In genomic region chr9:90040916-90041315, GRCm38 (mm10) we compare ENCODE assay signal across 22 mouse cellular contexts. TPM values are rescaled to one million over a fixed set of nuclear protein-coding genes. Genes with fewer than 3 reads are reported as not detected.
DNase-seq lines count a peak whose midpoint lies in the region; ATAC-seq and TF ChIP-seq lines count a peak whose summit lies in the region.
"Had no signal": no experiment of that assay in that cellular context is flagged by ENCODE, and none has a peak within 500 bp of the region (broad histone marks: within the 10 kb centered on the region; RNA-seq: fewer than 3 reads in every experiment).

No protein-coding gene starts in this region.

- no peak for DNase-seq in intestine, embryonic 14.5 days (ENCODE audit: low spot score)
- DNase-seq in stomach, postnatal 0 days (ENCODE audit: low spot score) = no peak
- no peak for DNase-seq in heart, adult 9 months (ENCODE audit: low spot score in 2 of 2)
- DNase-seq in adrenal gland, postnatal 14 days = no peak
- no peak for DNase-seq in frontal cortex, postnatal 10 days (ENCODE audit: low spot score in 2 of 2)
- no peak for DNase-seq in limb, embryonic 10.5 days (ENCODE audit: low spot score)
- DNase-seq: adrenal gland, adult 8-10 months; adrenal gland, postnatal 25 days; cerebellum, adult 11 months; cerebellum, adult 8-10 months; cerebellum, adult 9-11 months; embryo, embryonic 11 days had no signal

- no peak overlapping the region for H3K4me3 ChIP-seq in intestine, embryonic 14.5 days (ENCODE audit: low read depth, low read length)
- H3K4me3 ChIP-seq in intestine, embryonic 15.5 days (replicated peaks) = no peak overlapping the region
- H3K4me3 ChIP-seq in intestine, postnatal 0 days (ENCODE audit: low read depth, low read length) = no peak overlapping the region
- H3K4me3 ChIP-seq in stomach, postnatal 0 days (ENCODE audit: low read depth, low read length) = no peak overlapping the region
- H3K4me3 ChIP-seq in limb, embryonic 10.5 days = no peak overlapping the region
- H3K4me3 ChIP-seq: embryonic facial prominence, embryonic 13.5 days; embryonic facial prominence, embryonic 15.5 days; erythroblast, embryonic 14.5 days; forebrain, embryonic 10.5 days; forebrain, embryonic 12.5 days had no signal

- no peaks in the 10 kb centered on the region for H3K27me3 ChIP-seq in intestine, embryonic 14.5 days (replicated peaks; ENCODE audit: control insufficient read depth, insufficient read depth, low read length)
- no peaks in the 10 kb centered on the region for H3K27me3 ChIP-seq in intestine, embryonic 15.5 days (replicated peaks)
- H3K27me3 ChIP-seq in intestine, postnatal 0 days (replicated peaks; ENCODE audit: control insufficient read depth, insufficient read depth, low read length) = no peaks in the 10 kb centered on the region
- no peaks in the 10 kb centered on the region for H3K27me3 ChIP-seq in stomach, postnatal 0 days (ENCODE audit: control insufficient read depth, insufficient read depth, low read length)
- H3K27me3 ChIP-seq in limb, embryonic 10.5 days (ENCODE audit: low read depth, poor library complexity, severe bottlenecking) = no peaks in the 10 kb centered on the region
- H3K27me3 ChIP-seq: embryonic facial prominence, embryonic 13.5 days; embryonic facial prominence, embryonic 15.5 days; forebrain, embryonic 12.5 days had no signal

- H3K9ac ChIP-seq in intestine, embryonic 14.5 days (ENCODE audit: low read length) = no peak overlapping the region
- H3K9ac ChIP-seq in intestine, embryonic 15.5 days = no peak overlapping the region
- no peak overlapping the region for H3K9ac ChIP-seq in intestine, postnatal 0 days (ENCODE audit: low read depth, low read length)
- no peak overlapping the region for H3K9ac ChIP-seq in stomach, postnatal 0 days (ENCODE audit: low read length)
- H3K9ac ChIP-seq: embryonic facial prominence, embryonic 13.5 days; embryonic facial prominence, embryonic 15.5 days; forebrain, embryonic 12.5 days had no signal

- 62% methylated on average over 2 of the region's 2 CpGs for WGBS in intestine, embryonic 14.5 days
- WGBS in intestine, embryonic 15.5 days = 59% methylated on average over 2 of the region's 2 CpGs
- 35% methylated on average over 2 of the region's 2 CpGs for WGBS in intestine, postnatal 0 days
- 57% methylated on average over 2 of the region's 2 CpGs for WGBS in stomach, postnatal 0 days
- WGBS in limb, embryonic 10.5 days = 91% methylated on average over 2 of the region's 2 CpGs

- ATAC-seq in intestine, embryonic 14.5 days (replicated peaks; ENCODE audit: low FRiP score, low TSS enrichment, low read depth) = peak; percentile 63
- ATAC-seq in intestine, embryonic 15.5 days = peak; percentile 83
- ATAC-seq in intestine, postnatal 0 days = peak; percentile 85
- peak; percentile 64 for ATAC-seq in stomach, postnatal 0 days (ENCODE audit: low FRiP score, low TSS enrichment)
- ATAC-seq: forebrain, embryonic 14.5 days; forebrain, embryonic 16.5 days had no signal

- no peak overlapping the region for H3K4me2 ChIP-seq in intestine, embryonic 14.5 days (ENCODE audit: low read length)
- no peak overlapping the region for H3K4me2 ChIP-seq in intestine, embryonic 15.5 days (replicated peaks)
- H3K4me2 ChIP-seq in intestine, postnatal 0 days (replicated peaks; ENCODE audit: low read depth) = no peak overlapping the region
- no peak overlapping the region for H3K4me2 ChIP-seq in stomach, postnatal 0 days (replicated peaks; ENCODE audit: low read depth)
- H3K4me2 ChIP-seq: embryonic facial prominence, embryonic 13.5 days; embryonic facial prominence, embryonic 15.5 days; forebrain, embryonic 12.5 days had no signal

- no peak for TF ChIP-seq EP300 in stomach, postnatal 0 days (optimal IDR thresholded peaks at IDR 0.05)

- H3K36me3 ChIP-seq in intestine, embryonic 14.5 days (ENCODE audit: control insufficient read depth, insufficient read depth, low read length) = no peaks in the 10 kb centered on the region
- H3K36me3 ChIP-seq in intestine, embryonic 15.5 days = no peaks in the 10 kb centered on the region
- H3K36me3 ChIP-seq in intestine, postnatal 0 days (ENCODE audit: control insufficient read depth, insufficient read depth) = no peaks in the 10 kb centered on the region
- H3K36me3 ChIP-seq in stomach, postnatal 0 days (ENCODE audit: control insufficient read depth, insufficient read depth, low read length) = no peaks in the 10 kb centered on the region
- H3K36me3 ChIP-seq in limb, embryonic 10.5 days = no peaks in the 10 kb centered on the region
- H3K36me3 ChIP-seq: embryonic facial prominence, embryonic 13.5 days; embryonic facial prominence, embryonic 15.5 days; forebrain, embryonic 10.5 days; forebrain, embryonic 12.5 days had no signal

- no peak overlapping the region for H3K27ac ChIP-seq in intestine, embryonic 14.5 days (ENCODE audit: low read depth)
- H3K27ac ChIP-seq in intestine, embryonic 15.5 days = no peak overlapping the region
- H3K27ac ChIP-seq in intestine, postnatal 0 days (ENCODE audit: low read depth, low read length) = no peak overlapping the region
- no peak overlapping the region for H3K27ac ChIP-seq in stomach, postnatal 0 days (replicated peaks)
- no peak overlapping the region for H3K27ac ChIP-seq in limb, embryonic 10.5 days
- H3K27ac ChIP-seq: embryonic facial prominence, embryonic 13.5 days; embryonic facial prominence, embryonic 15.5 days; forebrain, embryonic 10.5 days; forebrain, embryonic 12.5 days had no signal

- no peaks in the 10 kb centered on the region for H3K9me3 ChIP-seq in intestine, embryonic 14.5 days (ENCODE audit: control insufficient read depth, low read length)
- no peaks in the 10 kb centered on the region for H3K9me3 ChIP-seq in intestine, embryonic 15.5 days
- H3K9me3 ChIP-seq in intestine, postnatal 0 days (ENCODE audit: control insufficient read depth) = 0 out of 2 replicates have a peak, but pooled peaks cover under 1% of the 10 kb centered on the region
- H3K9me3 ChIP-seq in stomach, postnatal 0 days (ENCODE audit: control insufficient read depth, low read length) = no peaks in the 10 kb centered on the region
- no peaks in the 10 kb centered on the region for H3K9me3 ChIP-seq in limb, embryonic 10.5 days (replicated peaks)
- H3K9me3 ChIP-seq: embryonic facial prominence, embryonic 13.5 days; embryonic facial prominence, embryonic 15.5 days; forebrain, embryonic 10.5 days; forebrain, embryonic 12.5 days had no signal

- no peak for TF ChIP-seq CTCF in intestine, postnatal 0 days (IDR thresholded peaks at IDR 0.05; ENCODE audit: low read depth)
- TF ChIP-seq CTCF in stomach, postnatal 0 days (IDR thresholded peaks at IDR 0.05; ENCODE audit: low read depth) = no peak

- H3K4me1 ChIP-seq in intestine, embryonic 14.5 days (replicated peaks; ENCODE audit: control insufficient read depth, insufficient read depth, low read length) = no peaks in the 10 kb centered on the region
- no peaks in the 10 kb centered on the region for H3K4me1 ChIP-seq in intestine, embryonic 15.5 days (replicated peaks)
- H3K4me1 ChIP-seq in intestine, postnatal 0 days (replicated peaks; ENCODE audit: control insufficient read depth, insufficient read depth, low read length) = no peaks in the 10 kb centered on the region
- no peaks in the 10 kb centered on the region for H3K4me1 ChIP-seq in stomach, postnatal 0 days (replicated peaks; ENCODE audit: control insufficient read depth, insufficient read depth)
- no peaks in the 10 kb centered on the region for H3K4me1 ChIP-seq in limb, embryonic 10.5 days
- H3K4me1 ChIP-seq: embryonic facial prominence, embryonic 13.5 days; embryonic facial prominence, embryonic 15.5 days; forebrain, embryonic 10.5 days; forebrain, embryonic 12.5 days had no signal

RNA-seq across cellular contexts. Expression of gene Ctsh, which starts 13.0 kb away (rescaled TPM):
- 28.7 and 42.4 TPM in 2 replicates for polyA plus RNA-seq in intestine, embryonic 14.5 days (2014; fragmentation: Nextera tagmentation; extraction: Ambion mirVana)
- polyA plus RNA-seq in intestine, embryonic 15.5 days (2015; fragmentation: Nextera tagmentation; extraction: Ambion mirVana) = 42.4 and 51.4 TPM in 2 replicates
- 305 and 311 TPM in 2 replicates for polyA plus RNA-seq in intestine, postnatal 0 days (2015; fragmentation: Nextera tagmentation; extraction: Ambion mirVana)
- polyA plus RNA-seq in stomach, postnatal 0 days (2015; fragmentation: Nextera tagmentation; extraction: Ambion mirVana) = 145 and 152 TPM in 2 replicates
- 103 and 106 TPM in 2 replicates for total RNA-seq in adrenal gland, postnatal 14 days (2021)
- 7.5 and 12.1 TPM in 2 replicates for polyA plus RNA-seq in limb, embryonic 10.5 days (2016; fragmentation: Nextera tagmentation; extraction: Ambion mirVana)
- total RNA-seq: MEL had no signal
